Mouse (Mus musculus) small intestine, adult 2 months (tissue): ENCODE results near the gene Abca4.

ENCODE experiments used
- CTCF ChIP-seq: fragments of 200-500 bp; IDR thresholded peaks from 2 replicates; pipeline ENCODE4 v1.5.1; 2012; ENCODE audit warnings: low read depth, mild to moderate bottlenecking, control low read depth, inconsistent platforms, low read length, moderate library complexity, mixed read lengths; ENCODE audit not compliant: insufficient replicate concordance, insufficient read length; ENCODE audit errors: extremely low read depth
- POLR2A ChIP-seq: fragments of 200-500 bp; IDR thresholded peaks from 2 replicates; pipeline ENCODE4 v1.6.1; 2012; ENCODE audit warnings: low read depth, mild to moderate bottlenecking, control low read depth, inconsistent platforms, low read length, moderate library complexity

- no peak for TF ChIP-seq CTCF
- TF ChIP-seq POLR2A: no peak
These were observed 152.5 kb downstream of the Abca4 start for GRCm38 (mm10) chr3:122196621-122197298.
